Mouse (Mus musculus): ENCODE measurements at regions not wholly inside any gene's neighbourhood (a gene's known extent, or its start where the extent isn't known, plus 50 kb on each side); places are given as distances from the start of the nearest gene placed in this dataset.

DNA sequence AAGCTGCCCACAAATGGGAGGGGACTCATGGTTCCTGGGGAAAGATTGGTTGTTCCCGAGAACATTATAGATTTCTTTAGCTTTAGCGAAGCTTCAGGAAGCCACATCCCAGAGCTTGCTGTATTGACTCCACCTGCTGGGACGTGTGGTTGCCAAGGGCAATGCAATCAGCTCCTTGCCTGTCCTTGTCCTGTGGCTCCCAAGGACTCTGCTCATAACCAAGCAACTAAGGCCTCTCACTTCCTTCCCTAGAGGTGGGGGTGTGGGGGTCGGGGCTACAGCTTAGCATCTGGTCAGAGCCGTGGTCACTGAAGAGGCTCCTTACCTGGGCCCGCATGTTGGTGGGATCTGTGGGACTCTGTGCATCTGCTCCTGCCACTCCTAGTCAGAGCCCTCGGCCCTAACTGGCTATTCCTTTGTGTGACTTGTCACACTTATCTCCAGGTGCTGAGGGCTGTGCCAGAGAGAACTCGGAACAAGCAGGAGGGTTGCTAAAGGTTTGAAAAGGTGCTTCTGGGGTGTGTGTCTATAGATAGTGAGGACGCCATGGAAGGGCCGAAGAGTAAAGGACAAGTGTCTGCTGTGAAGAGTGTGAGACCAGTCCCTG is 270.9 kb upstream of the N4bp1 start:
- 78% methylated on average over 10 of the region's 10 CpGs for WGBS
- Histone ChIP-seq H3K9ac (no peak overlapping the region), H3K27ac (replicated peaks) (no peak overlapping the region), H3K4me2 (no peak overlapping the region), H3K9me3 (no peaks in the 10 kb centered on the region), H3K27me3 (no peaks in the 10 kb centered on the region), H3K36me3 (no peaks in the 10 kb centered on the region), H3K4me3 (no peak overlapping the region), H3K4me1 (replicated peaks) (peaks cover 29% of the 10 kb centered on the region)
- ATAC-seq (ENCODE audit: low read depth) = no peak

DNA sequence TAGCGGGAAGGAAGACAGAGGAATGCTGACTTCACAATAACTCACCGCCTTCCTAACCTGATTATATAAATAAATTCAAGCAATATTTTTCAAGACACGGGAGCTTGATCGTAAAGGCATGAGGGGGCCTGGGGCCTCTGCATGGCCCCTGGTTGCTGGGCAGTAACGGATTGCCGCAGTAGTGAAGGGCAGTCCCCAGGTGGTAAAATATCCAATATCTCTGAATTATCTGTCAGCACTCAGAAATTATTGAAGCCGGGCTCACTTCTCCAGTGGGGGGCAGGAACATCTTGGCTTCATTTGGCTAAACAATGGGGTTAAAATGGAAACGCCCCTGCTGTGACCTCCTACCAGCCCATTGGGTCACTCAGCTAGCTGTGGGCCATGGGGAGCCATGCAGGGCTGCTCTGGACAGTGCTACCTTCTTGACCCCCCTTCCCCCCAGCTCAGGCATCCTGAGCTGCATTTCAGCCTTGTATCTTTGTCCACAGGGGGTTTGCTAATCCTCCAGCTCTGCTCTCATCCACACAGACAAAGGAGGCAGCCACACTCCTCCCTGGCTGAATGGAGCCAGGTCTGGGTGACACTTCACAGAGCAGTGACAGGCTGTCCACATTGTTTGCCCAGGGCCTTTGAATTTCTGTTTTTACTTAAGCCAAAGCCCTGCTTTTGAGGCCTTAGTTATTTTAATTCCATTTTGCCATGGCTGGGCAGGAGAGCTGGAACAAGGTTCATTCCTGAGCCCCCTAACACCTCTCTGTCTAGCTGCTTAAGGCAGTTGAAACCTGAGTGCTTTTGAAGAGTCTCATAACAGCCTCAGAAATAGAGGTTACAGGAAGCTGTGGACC is 267.2 kb upstream of the N4bp1 start:
- Histone ChIP-seq H3K4me3 (no peak overlapping the region), H3K9me3 (no peaks in the 10 kb centered on the region), H3K27ac (replicated peaks) (peak overlapping the region; percentile 75), H3K27me3 (no peaks in the 10 kb centered on the region), H3K4me1 (replicated peaks) (peaks cover 13% of the 10 kb centered on the region), H3K9ac (0 out of 2 replicates have a peak overlapping the region, but pooled peaks have one; percentile 22), H3K36me3 (no peaks in the 10 kb centered on the region), H3K4me2 (no peak overlapping the region)
- peak; percentile 79; the same call in 1 of the 2 replicates for ATAC-seq (ENCODE audit: low read depth)
- 15% methylated on average over 8 of the region's 8 CpGs for WGBS

DNA sequence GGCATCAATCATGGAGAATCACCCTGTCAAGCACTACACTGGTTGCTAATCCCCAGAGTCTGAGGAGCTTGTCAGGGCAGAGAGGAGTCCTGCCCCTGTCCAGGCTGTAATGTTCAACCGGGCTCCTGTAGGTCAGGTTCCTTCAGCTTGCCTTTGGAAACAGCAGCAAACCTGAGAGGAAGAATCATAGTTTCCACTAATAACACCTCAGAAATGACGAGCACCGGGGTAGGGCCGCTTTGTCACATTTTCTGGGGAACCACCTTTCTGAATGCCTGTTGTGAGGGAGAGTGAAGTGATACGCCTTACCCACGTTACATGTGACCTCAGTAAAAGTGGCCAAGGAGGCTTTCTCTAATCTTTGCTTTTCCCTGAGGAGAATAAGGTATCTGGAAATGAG is 263.8 kb upstream of the N4bp1 start:
- Histone ChIP-seq H3K4me1 (replicated peaks) (peaks cover 13% of the 10 kb centered on the region), H3K36me3 (no peaks in the 10 kb centered on the region), H3K4me2 (no peak overlapping the region), H3K9me3 (0 out of 2 replicates have a peak, but pooled peaks cover 3% of the 10 kb centered on the region), H3K27ac (replicated peaks) (no peak overlapping the region), H3K9ac (no peak overlapping the region), H3K27me3 (no peaks in the 10 kb centered on the region), H3K4me3 (no peak overlapping the region)
- 94% methylated on average over 6 of the region's 6 CpGs for WGBS
- ATAC-seq (ENCODE audit: low read depth) = no peak

DNA sequence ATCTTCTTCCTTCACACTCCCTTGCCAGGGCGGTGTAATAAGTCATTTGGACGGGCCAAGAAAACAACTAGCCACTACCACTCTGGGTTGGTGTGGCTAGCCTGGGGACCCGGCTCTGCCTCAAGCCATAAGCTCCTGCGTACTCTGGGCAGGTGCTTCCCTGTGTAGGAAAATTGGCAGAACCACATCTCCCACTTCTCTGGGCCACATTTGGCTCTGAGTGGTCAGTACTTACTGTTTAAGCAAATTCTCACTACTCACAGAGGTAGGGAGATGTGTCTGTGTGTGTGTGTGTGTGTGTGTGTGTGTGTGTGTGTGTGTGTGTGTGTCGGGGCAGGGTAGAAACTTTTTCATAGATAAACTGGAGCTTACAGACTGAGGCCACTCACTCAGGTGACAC is 262.6 kb upstream of the N4bp1 start:
- 75% methylated on average over 5 of the region's 5 CpGs for WGBS
- Histone ChIP-seq H3K9me3 (0 out of 2 replicates have a peak, but pooled peaks cover 4% of the 10 kb centered on the region), H3K9ac (no peak overlapping the region), H3K4me2 (no peak overlapping the region), H3K4me3 (no peak overlapping the region), H3K27me3 (no peaks in the 10 kb centered on the region), H3K4me1 (replicated peaks) (peaks cover 13% of the 10 kb centered on the region), H3K36me3 (no peaks in the 10 kb centered on the region), H3K27ac (replicated peaks) (no peak overlapping the region)
- no peak for ATAC-seq (ENCODE audit: low read depth)

DNA sequence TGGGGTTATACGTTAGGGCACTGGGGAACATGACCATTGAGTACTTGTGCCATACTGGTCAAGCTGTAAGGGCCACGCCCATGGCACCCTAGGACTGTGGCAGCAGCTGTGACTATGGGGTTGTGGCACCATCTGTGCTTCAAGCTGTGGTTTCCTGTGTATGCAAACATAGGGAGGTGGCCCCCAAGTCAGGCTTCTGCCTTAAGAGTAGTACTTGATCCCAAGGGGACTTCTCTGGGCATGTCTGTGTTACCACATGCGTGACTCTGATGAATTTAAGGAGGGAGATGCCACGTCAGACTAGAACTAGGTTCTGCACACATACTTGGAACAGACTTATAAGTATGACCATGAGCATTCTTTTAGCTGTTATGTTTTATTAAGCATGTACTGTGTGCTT is 252.4 kb upstream of the N4bp1 start:
- no peaks in the 10 kb centered on the region for H3K36me3 ChIP-seq
- H3K4me3 ChIP-seq = no peak overlapping the region
- H3K4me1 ChIP-seq (replicated peaks) = no peaks in the 10 kb centered on the region
- no peak overlapping the region for H3K27ac ChIP-seq (replicated peaks)
- 92% methylated on average over 4 of the region's 4 CpGs for WGBS
- H3K27me3 ChIP-seq = no peaks in the 10 kb centered on the region
- no peak overlapping the region for H3K9ac ChIP-seq
- no peak for ATAC-seq (ENCODE audit: low read depth)
- H3K4me2 ChIP-seq = no peak overlapping the region
- H3K9me3 ChIP-seq = no peaks in the 10 kb centered on the region

- no peak for ATAC-seq (ENCODE audit: low read depth)
- 83% methylated on average over 3 of the region's 3 CpGs for WGBS
- Histone ChIP-seq H3K9ac (no peak overlapping the region), H3K4me3 (no peak overlapping the region), H3K4me2 (no peak overlapping the region), H3K36me3 (no peaks in the 10 kb centered on the region), H3K27me3 (no peaks in the 10 kb centered on the region), H3K27ac (replicated peaks) (no peak overlapping the region), H3K9me3 (0 out of 2 replicates have a peak, but pooled peaks cover 3% of the 10 kb centered on the region), H3K4me1 (replicated peaks) (peaks cover 8% of the 10 kb centered on the region)
Observed at GRCm38 (mm10) chr8:87131716-87132115, 246.7 kb upstream of the N4bp1 start.

GRCm38 (mm10) chr8:87130691-87131090 is 245.6 kb upstream of the N4bp1 start:
- no peak for ATAC-seq (ENCODE audit: low read depth)
- Histone ChIP-seq H3K4me1 (replicated peaks) (peaks cover 8% of the 10 kb centered on the region), H3K4me3 (no peak overlapping the region), H3K27me3 (no peaks in the 10 kb centered on the region), H3K36me3 (no peaks in the 10 kb centered on the region), H3K27ac (replicated peaks) (no peak overlapping the region), H3K4me2 (no peak overlapping the region), H3K9me3 (0 out of 2 replicates have a peak, but pooled peaks cover 3% of the 10 kb centered on the region), H3K9ac (no peak overlapping the region)
- WGBS = 68% methylated on average over 3 of the region's 3 CpGs

DNA sequence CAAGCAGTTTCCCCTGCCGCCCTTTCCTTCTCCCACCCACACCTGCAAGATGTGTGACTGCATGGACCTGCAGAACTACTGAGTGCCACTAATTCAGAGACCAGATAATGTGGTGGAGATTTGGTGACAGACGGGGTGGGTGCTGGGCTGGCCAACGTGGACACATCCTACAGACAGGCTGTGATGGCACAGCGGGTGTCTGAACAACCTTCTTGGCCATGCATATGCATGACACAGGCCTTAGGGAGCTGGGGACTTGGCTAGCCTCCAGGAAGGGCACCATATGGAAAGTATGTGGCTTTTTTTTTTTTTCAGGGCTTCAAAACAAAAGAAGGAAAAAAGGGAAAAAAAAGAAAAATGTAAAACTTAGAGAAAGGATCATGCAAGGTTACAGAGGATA is 243.5 kb upstream of the N4bp1 start:
- Histone ChIP-seq H3K27me3 (no peaks in the 10 kb centered on the region), H3K9me3 (0 out of 2 replicates have a peak, but pooled peaks cover 3% of the 10 kb centered on the region), H3K4me1 (replicated peaks) (peaks cover 8% of the 10 kb centered on the region), H3K36me3 (no peaks in the 10 kb centered on the region), H3K27ac (replicated peaks) (no peak overlapping the region), H3K9ac (no peak overlapping the region), H3K4me2 (no peak overlapping the region), H3K4me3 (no peak overlapping the region)
- no peak for ATAC-seq (ENCODE audit: low read depth)
- WGBS = 48% methylated on average over 4 of the region's 4 CpGs

DNA sequence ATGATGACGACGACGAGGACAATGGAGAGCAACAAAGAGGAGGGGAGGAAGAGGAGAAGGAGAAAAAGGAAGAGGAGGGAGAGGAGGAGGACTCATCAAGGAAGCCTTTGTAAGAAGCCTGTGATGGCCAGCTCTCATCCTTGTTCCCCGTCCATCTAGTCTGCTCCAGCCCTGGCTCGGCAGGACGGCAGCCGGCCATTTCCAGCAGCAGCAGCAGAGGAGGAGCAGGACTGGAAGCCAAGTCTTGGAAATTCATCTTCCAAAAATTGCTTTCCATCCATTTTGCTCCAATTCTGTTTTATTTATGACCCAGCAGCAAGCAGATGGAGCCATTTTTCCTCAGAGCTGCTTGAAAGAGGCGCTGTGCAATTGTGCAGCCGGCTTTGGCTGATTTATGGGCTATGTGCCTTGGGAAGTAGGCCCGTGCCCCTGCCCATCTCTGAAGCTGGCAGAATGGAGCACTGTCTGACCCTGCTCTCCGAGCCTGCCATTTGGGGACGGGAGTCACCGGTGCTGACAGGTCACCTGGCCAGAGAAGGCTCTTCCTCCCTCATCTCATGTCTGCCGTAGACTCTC is 231.2 kb upstream of the N4bp1 start:
- H3K27ac ChIP-seq (replicated peaks) = peak overlapping the region; percentile 49
- WGBS = 35% methylated on average over 14 of the region's 14 CpGs
- no peak overlapping the region for H3K9ac ChIP-seq

GRCm38 (mm10) chr8:87112355-87112754 is 227.3 kb upstream of the N4bp1 start:
- H3K4me3 ChIP-seq = no peak overlapping the region
- H3K27ac ChIP-seq (replicated peaks) = no peak overlapping the region
- no peaks in the 10 kb centered on the region for H3K36me3 ChIP-seq
- 84% methylated on average over 7 of the region's 7 CpGs for WGBS
- no peak overlapping the region for H3K4me2 ChIP-seq
- H3K4me1 ChIP-seq (replicated peaks) = peaks cover 13% of the 10 kb centered on the region
- H3K9me3 ChIP-seq = no peaks in the 10 kb centered on the region
- no peak overlapping the region for H3K9ac ChIP-seq
- no peak for ATAC-seq (ENCODE audit: low read depth)
- H3K27me3 ChIP-seq = no peaks in the 10 kb centered on the region

More for the DNA sequence above, 231.2 kb upstream of the N4bp1 start:
- no peak overlapping the region for H3K4me2 ChIP-seq
- ATAC-seq (ENCODE audit: low read depth) = peak; percentile 36; the same call in 1 of the 2 replicates
- H3K4me1 ChIP-seq (replicated peaks) = peaks cover 18% of the 10 kb centered on the region
- no peaks in the 10 kb centered on the region for H3K36me3 ChIP-seq
- H3K4me3 ChIP-seq = no peak overlapping the region
- no peaks in the 10 kb centered on the region for H3K27me3 ChIP-seq
- no peaks in the 10 kb centered on the region for H3K9me3 ChIP-seq

DNA sequence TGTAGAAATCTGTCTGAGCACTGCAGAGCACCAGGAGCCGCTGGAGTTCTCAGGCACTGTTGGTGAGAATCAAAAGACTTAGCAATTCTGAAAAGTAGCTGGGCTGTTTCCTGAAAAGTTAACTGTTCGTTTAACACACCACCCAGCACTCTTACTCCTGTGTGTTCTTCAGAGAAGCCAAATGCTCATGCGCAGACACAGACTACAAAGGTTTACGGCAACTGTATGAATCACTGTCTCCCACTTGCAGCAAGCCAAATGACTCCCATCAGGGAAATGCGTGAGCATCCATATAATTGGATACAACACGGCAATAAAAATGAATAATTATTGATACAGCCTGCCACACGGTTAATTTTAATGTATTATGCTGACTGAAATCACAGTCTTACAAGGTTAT is 220.0 kb upstream of the N4bp1 start:
- Histone ChIP-seq H3K4me3 (no peak overlapping the region), H3K9me3 (no peaks in the 10 kb centered on the region), H3K9ac (no peak overlapping the region), H3K36me3 (no peaks in the 10 kb centered on the region), H3K4me2 (no peak overlapping the region), H3K27ac (replicated peaks) (peak overlapping the region; percentile 38; the same call in 1 of the 2 replicates), H3K27me3 (no peaks in the 10 kb centered on the region), H3K4me1 (replicated peaks) (peaks cover 16% of the 10 kb centered on the region)
- ATAC-seq (ENCODE audit: low read depth) = 0 out of 2 replicates have a peak, but pooled peaks have one; percentile 50
- WGBS = 33% methylated on average over 7 of the region's 7 CpGs

DNA sequence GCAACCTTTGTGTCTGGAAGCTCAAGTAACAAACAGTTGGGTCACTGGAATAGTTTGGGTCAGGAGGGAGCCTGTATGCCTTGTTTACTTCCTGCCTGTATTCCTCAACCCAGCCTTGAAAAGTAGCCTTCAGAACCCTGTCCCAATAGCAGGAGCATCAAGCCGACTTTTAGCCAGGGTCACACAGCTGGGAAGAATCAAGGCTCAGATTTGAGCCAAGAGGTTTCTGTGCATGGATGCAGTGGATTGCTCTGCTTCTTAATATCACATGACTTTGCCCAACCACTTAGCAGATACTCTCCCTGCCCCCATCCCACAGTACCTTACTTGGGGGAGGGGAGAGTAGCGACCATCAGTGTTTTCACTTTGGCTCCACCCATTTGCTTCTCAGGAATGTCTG is 210.2 kb upstream of the N4bp1 start:
- H3K36me3 ChIP-seq = no peaks in the 10 kb centered on the region
- H3K27ac ChIP-seq (replicated peaks) = no peak overlapping the region
- H3K9me3 ChIP-seq = no peaks in the 10 kb centered on the region
- no peak overlapping the region for H3K9ac ChIP-seq
- no peak for ATAC-seq (ENCODE audit: low read depth)
- H3K27me3 ChIP-seq = no peaks in the 10 kb centered on the region
- WGBS = 60% methylated on average over 2 of the region's 2 CpGs
- H3K4me3 ChIP-seq = no peak overlapping the region
- H3K4me1 ChIP-seq (replicated peaks) = peaks cover 8% of the 10 kb centered on the region
- no peak overlapping the region for H3K4me2 ChIP-seq
